Mouse (Mus musculus) lung, embryonic 14.5 days (tissue): ENCODE results near the gene Krtap3-1. TPM values are rescaled to one million over a fixed set of nuclear protein-coding genes. Genes with fewer than 3 reads are reported as not detected.

Experiments
- ATAC-seq: fragments of 200-750 bp; cut with Nextera tagmentation; 2 replicates; pipeline ENCODE4 v1.8.0; 2017; ENCODE audit warnings: mild to moderate bottlenecking, moderate TSS enrichment, moderate library complexity; ENCODE audit not compliant: insufficient read depth
- DNase-seq: peaks from one replicate; pipeline ENCODE4 v3.0.0-alpha.2; 2015
- H3K27ac ChIP-seq: fragments of 300-500 bp; sonication (generic); 2 replicates; pipeline ENCODE4 v1.5.1; 2014; ENCODE audit warnings: low read depth, mild to moderate bottlenecking, moderate library complexity
- H3K27me3 ChIP-seq: fragments of 300-500 bp; sonication (generic); 2 replicates; pipeline ENCODE4 v1.6.1; 2014; ENCODE audit warnings: low read length, control low read depth; ENCODE audit not compliant: insufficient read depth
- H3K36me3 ChIP-seq: fragments of 300-500 bp; sonication (generic); 2 replicates; pipeline ENCODE4 v1.6.1; 2014; ENCODE audit warnings: control low read depth; ENCODE audit not compliant: insufficient read depth
- H3K4me1 ChIP-seq: fragments of 300-500 bp; sonication (generic); 2 replicates; pipeline ENCODE4 v1.6.1; 2014; ENCODE audit warnings: antibody characterized with exemption, control low read depth; ENCODE audit not compliant: insufficient read depth
- H3K4me2 ChIP-seq: fragments of 300-500 bp; sonication (generic); 2 replicates; pipeline ENCODE4 v1.6.1; 2014; ENCODE audit warnings: mild to moderate bottlenecking
- H3K4me3 ChIP-seq: fragments of 300-500 bp; sonication (generic); 2 replicates; pipeline ENCODE4 v1.5.1; 2014; ENCODE audit warnings: low read depth, low read length
- H3K9ac ChIP-seq: fragments of 300-500 bp; sonication (generic); 2 replicates; pipeline ENCODE4 v1.6.1; 2014
- H3K9me3 ChIP-seq: fragments of 300-500 bp; sonication (generic); 2 replicates; pipeline ENCODE4 v1.6.1; 2016; ENCODE audit warnings: low read depth, low read length, control low read depth
- CTCF ChIP-seq: IDR thresholded peaks from 2 replicates; pipeline ENCODE4 v1.5.1; 2016; ENCODE audit warnings: antibody characterized with exemption, low read depth
- WGBS: fragments of 180-500 bp; shearing (Covaris S2); extraction: QIAGEN DNeasy Blood & Tissue Kit; methylation state at CpG from one replicate; pipeline ENCODE4 v1.1.7; 2014; 5-methylcytosine and 5-hydroxymethylcytosine counted together
- polyA plus RNA-seq: library from polyadenylated mRNA; unstranded; fragments of >200 nt; fragmentation: Nextera tagmentation; extraction: Ambion mirVana; gene quantifications from 2 replicates; pipeline ENCODE4 v1.2.1, GENCODE M21; 2014

Gene Krtap3-1
- polyA plus RNA-seq, 1 experiment from 2014 or later = not detected

GRCm38 (mm10) chr11:99539721-99540120 is 26.7 kb downstream of the Krtap3-1 start:
- Histone ChIP-seq H3K36me3 (no peaks in the 10 kb centered on the region), H3K4me3 (no peak overlapping the region), H3K27me3 (no peaks in the 10 kb centered on the region), H3K4me2 (no peak overlapping the region), H3K4me1 (no peaks in the 10 kb centered on the region), H3K9ac (no peak overlapping the region), H3K9me3 (no peaks in the 10 kb centered on the region), H3K27ac (peak overlapping the region; percentile 54; the same call in 1 of the 2 replicates)
- 44% methylated on average over 9 of the region's 9 CpGs for WGBS
- no peak for TF ChIP-seq CTCF
- DNase-seq (peak; percentile 83), ATAC-seq (no peak)

- no peak for DNase-seq
- H3K27me3 ChIP-seq = no peaks in the 10 kb centered on the region
- no peak within 1 kb of the TSS for H3K9ac ChIP-seq
- no peak within 1 kb of the TSS for H3K27ac ChIP-seq
- no peak for ATAC-seq
- no peaks in the 10 kb centered on the region for H3K9me3 ChIP-seq
- whole genome bisulfite sequencing = 64% methylated on average over 13 of the region's 13 CpGs
- TF ChIP-seq CTCF = no peak
- H3K4me2 ChIP-seq = no peak within 1 kb of the TSS
- H3K4me3 ChIP-seq = no peak within 1 kb of the TSS
- H3K4me1 ChIP-seq = no peaks in the 10 kb centered on the region
- no peaks in the 10 kb centered on the region for H3K36me3 ChIP-seq
Observed at GRCm38 (mm10) chr11:99521288-99521860, 45.1 kb downstream of the Krtap3-1 start, which contains the start of gene Krt39. Gene Krt39, minus strand, starts transcription at chr11:99521338.

Other genes with a start within 250 kb of the Krtap3-1 start
- gene Krt25, start 243.7 kb downstream of the Krtap3-1 start, polyA plus RNA-seq = not detected in 2 replicates
- gene Krt26, start 228.7 kb downstream of the Krtap3-1 start, polyA plus RNA-seq = not detected in 2 replicates
- not detected in 2 replicates for gene Krt27, start 215.5 kb downstream of the Krtap3-1 start, polyA plus RNA-seq
- 0.29 TPM in 1 of 2 replicates, not detected in the other for gene Krt28, start 191.7 kb downstream of the Krtap3-1 start, polyA plus RNA-seq
- 24.5 and 24.6 TPM in 2 replicates for gene Krt10, start 177.3 kb downstream of the Krtap3-1 start, polyA plus RNA-seq
- not detected in 2 replicates for gene Krt12, start 144.4 kb downstream of the Krtap3-1 start, polyA plus RNA-seq
- gene Krt20, start 128.5 kb downstream of the Krtap3-1 start, polyA plus RNA-seq = 0.28 and 0.42 TPM in 2 replicates
- gene Krt23, start 73.5 kb downstream of the Krtap3-1 start, polyA plus RNA-seq = 4.0 and 4.4 TPM in 2 replicates
- gene Krt39, start 45.3 kb downstream of the Krtap3-1 start, polyA plus RNA-seq = not detected in 2 replicates
- 0.17 TPM in 1 of 2 replicates, not detected in the other for gene Krt40, start 23.5 kb downstream of the Krtap3-1 start, polyA plus RNA-seq
- gene Krtap3-3, start 15.8 kb downstream of the Krtap3-1 start, polyA plus RNA-seq = not detected in 2 replicates
- not detected in 2 replicates for gene Krtap3-2, start 9.8 kb downstream of the Krtap3-1 start, polyA plus RNA-seq
- gene Gm11939, start 7.2 kb downstream of the Krtap3-1 start, polyA plus RNA-seq = not detected in 2 replicates
- gene Krtap1-5, start 14.4 kb upstream of the Krtap3-1 start, polyA plus RNA-seq = not detected in 2 replicates
- not detected in 2 replicates for gene Krtap1-4, start 17.0 kb upstream of the Krtap3-1 start, polyA plus RNA-seq
- gene Krtap1-3, start 24.7 kb upstream of the Krtap3-1 start, polyA plus RNA-seq = not detected in 2 replicates
- gene Krtap9-3, start 31.5 kb upstream of the Krtap3-1 start, polyA plus RNA-seq = not detected in 2 replicates
- gene Gm11938, start 36.7 kb upstream of the Krtap3-1 start, polyA plus RNA-seq = not detected in 2 replicates
- not detected in 2 replicates for gene Gm11937, start 43.6 kb upstream of the Krtap3-1 start, polyA plus RNA-seq
- not detected in 2 replicates for gene Krtap2-4, start 48.2 kb upstream of the Krtap3-1 start, polyA plus RNA-seq
- gene Gm11562, start 53.8 kb upstream of the Krtap3-1 start, polyA plus RNA-seq = not detected in 2 replicates
- gene Krtap4-1, start 61.6 kb upstream of the Krtap3-1 start, polyA plus RNA-seq = not detected in 2 replicates
- gene Krtap4-2, start 68.5 kb upstream of the Krtap3-1 start, polyA plus RNA-seq = not detected in 2 replicates
- not detected in 2 replicates for gene Krtap4-7, start 77.5 kb upstream of the Krtap3-1 start, polyA plus RNA-seq
- not detected in 2 replicates for gene Gm11555, start 83.6 kb upstream of the Krtap3-1 start, polyA plus RNA-seq
- not detected in 2 replicates for gene Gm11563, start 92.3 kb upstream of the Krtap3-1 start, polyA plus RNA-seq
- gene Krtap4-6, start 99.3 kb upstream of the Krtap3-1 start, polyA plus RNA-seq = not detected in 2 replicates
- gene Gm14190, start 124.1 kb upstream of the Krtap3-1 start, polyA plus RNA-seq = not detected in 2 replicates
- gene Gm14180, start 167.7 kb upstream of the Krtap3-1 start, polyA plus RNA-seq = not detected in 2 replicates
- gene Gm11595, start 206.3 kb upstream of the Krtap3-1 start, polyA plus RNA-seq = not detected in 2 replicates
- not detected in 2 replicates for gene Krtap4-8, start 214.1 kb upstream of the Krtap3-1 start, polyA plus RNA-seq
- gene Krtap4-9, start 218.6 kb upstream of the Krtap3-1 start, polyA plus RNA-seq = not detected in 2 replicates
- gene Gm11596, start 226.8 kb upstream of the Krtap3-1 start, polyA plus RNA-seq = not detected in 2 replicates
- gene Gm11569, start 232.3 kb upstream of the Krtap3-1 start, polyA plus RNA-seq = not detected in 2 replicates
- not detected in 2 replicates for gene Gm11554, start 237.8 kb upstream of the Krtap3-1 start, polyA plus RNA-seq
- gene Krtap4-13, start 243.3 kb upstream of the Krtap3-1 start, polyA plus RNA-seq = not detected in 2 replicates
- gene Gm11564, start 249.0 kb upstream of the Krtap3-1 start, polyA plus RNA-seq = not detected in 2 replicates